Mouse (Mus musculus): ENCODE data around the gene Zbtb9.
"Not testable (repeated sequence)": the region's sequence is repeated elsewhere in the genome, so short reads cannot be mapped to it uniquely, and the experiment has no call there.

Zbtb9 gene

GRCm38 (mm10) chr17:26972703-26973574 lies at the start of gene Zbtb9:
Gene Zbtb9, plus strand, starts transcription at chr17:26973167.
- DNase-seq, result peak; percentile 94

GRCm38 (mm10) chr17:26925414-26925813 lies 47.6 kb upstream of the Zbtb9 start:
- not testable (repeated sequence) for DNase-seq

GRCm38 (mm10) chr17:26931795-26932194 lies 41.2 kb upstream of the Zbtb9 start:
- DNase-seq, result peak; percentile 27

- peak; percentile 97 for DNase-seq
Observed at GRCm38 (mm10) chr17:26932839-26933398, 40.0 kb upstream of the Zbtb9 start, which contains the start of gene Phf1. Gene Phf1, plus strand, starts transcription at chr17:26933052.

GRCm38 (mm10) chr17:26933419-26933818 lies 39.5 kb upstream of the Zbtb9 start:
- DNase-seq, result no peak

- no peak for DNase-seq
Observed at GRCm38 (mm10) chr17:26933885-26934827, 38.8 kb upstream of the Zbtb9 start.

GRCm38 (mm10) chr17:26935027-26935426 lies 37.9 kb upstream of the Zbtb9 start:
- no peak for DNase-seq

- DNase-seq, result no peak
Observed at GRCm38 (mm10) chr17:26936453-26936852, 36.5 kb upstream of the Zbtb9 start.

- DNase-seq, result no peak
Observed at GRCm38 (mm10) chr17:26936921-26937695, 35.9 kb upstream of the Zbtb9 start.

- no peak for DNase-seq
Observed at GRCm38 (mm10) chr17:26937883-26938695, 34.9 kb upstream of the Zbtb9 start.

- peak; percentile 51 for DNase-seq
Observed at GRCm38 (mm10) chr17:26938731-26939130, 34.2 kb upstream of the Zbtb9 start.

GRCm38 (mm10) chr17:26939178-26939972 lies 33.6 kb upstream of the Zbtb9 start, which contains the start of gene Cuta:
Gene Cuta, minus strand, starts transcription at chr17:26939569.
- DNase-seq, result peak; percentile 100

GRCm38 (mm10) chr17:26939973-26940300 lies 33.0 kb upstream of the Zbtb9 start:
- no peak for DNase-seq

GRCm38 (mm10) chr17:26941031-26941789 lies 31.8 kb upstream of the Zbtb9 start, which contains the start of gene Syngap1:
Gene Syngap1, plus strand, starts transcription at chr17:26941253.
- DNase-seq, result peak; percentile 60

GRCm38 (mm10) chr17:26941841-26942570 lies 31.0 kb upstream of the Zbtb9 start:
- no peak for DNase-seq

GRCm38 (mm10) chr17:26945824-26946495 lies 27.0 kb upstream of the Zbtb9 start:
- DNase-seq, result no peak

GRCm38 (mm10) chr17:26946567-26946966 lies 26.4 kb upstream of the Zbtb9 start:
- peak; percentile 81 for DNase-seq

Data from cerebellum, adult 8-10 months (tissue).